Mouse (Mus musculus): ENCODE data around the gene Grik4.

DNA sequence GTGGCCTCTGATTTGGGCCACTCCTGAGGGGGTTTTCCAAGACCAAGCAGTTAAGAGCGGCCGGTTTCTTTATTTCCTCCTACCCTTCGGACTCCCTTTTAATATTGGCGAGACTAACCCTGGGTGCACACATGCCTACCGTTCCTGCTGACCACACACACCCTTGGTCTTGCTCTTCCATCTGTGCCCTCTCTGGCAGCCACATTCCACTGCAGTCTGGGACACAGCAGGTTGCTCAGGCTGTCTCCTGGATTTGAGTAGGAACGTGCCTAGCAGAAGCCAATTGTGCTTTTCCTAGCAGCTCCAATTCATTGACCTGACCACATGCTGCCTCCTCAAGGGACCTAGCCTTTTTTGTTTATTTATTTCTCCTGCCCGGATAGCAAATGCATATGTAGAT lies 365.8 kb downstream of the Grik4 start:
- TF ChIP-seq POLR2A (IDR thresholded peaks at IDR 0.05; ENCODE audit: borderline replicate concordance, extremely low read depth, insufficient read depth, insufficient read length, poor library complexity, severe bottlenecking) (no peak), CTCF (IDR thresholded peaks at IDR 0.05; ENCODE audit: borderline replicate concordance, extremely low read depth, insufficient read depth, insufficient read length) (no peak)

Data from brain, embryonic 14.5 days (tissue).